Mouse (Mus musculus): ENCODE results near the gene Kmt2e. TPM values are rescaled to one million over a fixed set of nuclear protein-coding genes. Genes with fewer than 3 reads are reported as not detected.
"Not testable (repeated sequence)": the region's sequence is repeated elsewhere in the genome, so short reads cannot be mapped to it uniquely, and the experiment has no call there.

The Kmt2e gene
- polyA plus RNA-seq, 1 experiment = 12.2 TPM

GRCm38 (mm10) chr5:23440572-23440971 is 6.3 kb downstream of the Kmt2e start:
- Histone ChIP-seq H3K4me1 (ENCODE audit: control insufficient read depth, insufficient read depth, insufficient read length, low read length) (peaks cover 3% of the 10 kb centered on the region; the same call in 1 of the 2 replicates), H3K27ac (ENCODE audit: insufficient read depth, low read depth, low read length) (no peak overlapping the region), H3K4me3 (ENCODE audit: low read depth, low read length) (no peak overlapping the region), H3K27me3 (ENCODE audit: control insufficient read depth, insufficient read depth, low read length) (no peaks in the 10 kb centered on the region), H3K36me3 (ENCODE audit: control insufficient read depth, insufficient read depth, low read length) (peaks cover 1% of the 10 kb centered on the region; the same call in 1 of the 2 replicates)
- no peak for TF ChIP-seq CTCF (IDR thresholded peaks at IDR 0.05; ENCODE audit: extremely low read depth, insufficient read length, insufficient replicate concordance, low read depth, low read length)
- no peak for TF ChIP-seq POLR2A (IDR thresholded peaks at IDR 0.05; ENCODE audit: low read depth, low read length)

GRCm38 (mm10) chr5:23441916-23442315 is 7.7 kb downstream of the Kmt2e start:
- Histone ChIP-seq H3K27me3 (ENCODE audit: control insufficient read depth, insufficient read depth, low read length) (no peaks in the 10 kb centered on the region), H3K4me3 (ENCODE audit: low read depth, low read length) (no peak overlapping the region), H3K4me1 (ENCODE audit: control insufficient read depth, insufficient read depth, insufficient read length, low read length) (peaks cover 3% of the 10 kb centered on the region; the same call in 1 of the 2 replicates), H3K27ac (ENCODE audit: insufficient read depth, low read depth, low read length) (no peak overlapping the region), H3K36me3 (ENCODE audit: control insufficient read depth, insufficient read depth, low read length) (peaks cover 2% of the 10 kb centered on the region; the same call in 1 of the 2 replicates)
- 29% methylated on average over 1 of the region's 1 CpGs for WGBS
- TF ChIP-seq POLR2A (IDR thresholded peaks at IDR 0.05; ENCODE audit: low read depth, low read length) (no peak), CTCF (IDR thresholded peaks at IDR 0.05; ENCODE audit: extremely low read depth, insufficient read length, insufficient replicate concordance, low read depth, low read length) (no peak)

- Histone ChIP-seq H3K27ac (ENCODE audit: insufficient read depth, low read depth, low read length) (no peak overlapping the region), H3K27me3 (ENCODE audit: control insufficient read depth, insufficient read depth, low read length) (no peaks in the 10 kb centered on the region), H3K36me3 (ENCODE audit: control insufficient read depth, insufficient read depth, low read length) (peaks cover 2% of the 10 kb centered on the region; the same call in 1 of the 2 replicates), H3K4me1 (ENCODE audit: control insufficient read depth, insufficient read depth, insufficient read length, low read length) (peaks cover 2% of the 10 kb centered on the region; the same call in 1 of the 2 replicates), H3K4me3 (ENCODE audit: low read depth, low read length) (no peak overlapping the region)
- TF ChIP-seq POLR2A (IDR thresholded peaks at IDR 0.05; ENCODE audit: low read depth, low read length) (no peak), CTCF (IDR thresholded peaks at IDR 0.05; ENCODE audit: extremely low read depth, insufficient read length, insufficient replicate concordance, low read depth, low read length) (no peak)
- WGBS = 55% methylated on average over 4 of the region's 4 CpGs
These were observed 10.2 kb downstream of the Kmt2e start for GRCm38 (mm10) chr5:23444411-23444810.

GRCm38 (mm10) chr5:23453561-23453960 is 19.3 kb downstream of the Kmt2e start:
- H3K27ac ChIP-seq (ENCODE audit: insufficient read depth, low read depth, low read length); H3K27me3 ChIP-seq (ENCODE audit: control insufficient read depth, insufficient read depth, low read length); H3K4me1 ChIP-seq (ENCODE audit: control insufficient read depth, insufficient read depth, insufficient read length, low read length); H3K4me3 ChIP-seq (ENCODE audit: low read depth, low read length): not testable (repeated sequence)
- 62% methylated on average over 2 of the region's 2 CpGs for WGBS
- H3K36me3 ChIP-seq (ENCODE audit: control insufficient read depth, insufficient read depth, low read length) = peaks cover 25% of the 10 kb centered on the region

DNA sequence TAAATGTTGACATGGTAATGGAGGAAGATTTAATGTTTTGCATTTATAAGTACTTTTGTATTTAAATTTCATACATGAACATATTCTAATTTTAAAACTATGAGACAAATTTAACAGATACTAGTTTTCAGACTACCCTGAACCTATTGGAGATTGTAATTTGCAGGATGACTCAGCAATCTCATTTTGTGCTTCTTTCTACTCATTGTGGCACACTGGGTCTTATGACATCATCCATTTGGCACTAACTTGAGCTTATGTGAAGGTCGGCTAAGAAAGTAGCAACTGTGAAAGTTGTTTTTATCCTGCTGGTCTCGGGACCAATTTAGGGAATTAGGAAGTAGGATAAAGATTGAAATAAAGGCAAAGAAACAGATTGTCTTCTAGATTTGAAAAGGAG is 27.4 kb downstream of the Kmt2e start:
- Histone ChIP-seq H3K4me3 (ENCODE audit: low read depth, low read length) (no peak overlapping the region), H3K27ac (ENCODE audit: insufficient read depth, low read depth, low read length) (no peak overlapping the region), H3K27me3 (ENCODE audit: control insufficient read depth, insufficient read depth, low read length) (no peaks in the 10 kb centered on the region), H3K36me3 (ENCODE audit: control insufficient read depth, insufficient read depth, low read length) (peaks cover 28% of the 10 kb centered on the region), H3K4me1 (ENCODE audit: control insufficient read depth, insufficient read depth, insufficient read length, low read length) (no peaks in the 10 kb centered on the region)
- TF ChIP-seq POLR2A (IDR thresholded peaks at IDR 0.05; ENCODE audit: low read depth, low read length) (no peak), CTCF (IDR thresholded peaks at IDR 0.05; ENCODE audit: extremely low read depth, insufficient read length, insufficient replicate concordance, low read depth, low read length) (no peak)
- 35% methylated on average over 2 of the region's 2 CpGs for WGBS

GRCm38 (mm10) chr5:23464247-23464646 is 30.0 kb downstream of the Kmt2e start:
- WGBS = 90% methylated on average over 3 of the region's 3 CpGs
- no peak overlapping the region for H3K27ac ChIP-seq (ENCODE audit: insufficient read depth, low read depth, low read length)
- no peak overlapping the region for H3K4me3 ChIP-seq (ENCODE audit: low read depth, low read length)
- no peaks in the 10 kb centered on the region for H3K27me3 ChIP-seq (ENCODE audit: control insufficient read depth, insufficient read depth, low read length)
- no peak for TF ChIP-seq CTCF (IDR thresholded peaks at IDR 0.05; ENCODE audit: extremely low read depth, insufficient read length, insufficient replicate concordance, low read depth, low read length)
- TF ChIP-seq POLR2A (IDR thresholded peaks at IDR 0.05; ENCODE audit: low read depth, low read length) = no peak
- peaks cover 38% of the 10 kb centered on the region for H3K36me3 ChIP-seq (ENCODE audit: control insufficient read depth, insufficient read depth, low read length)
- H3K4me1 ChIP-seq (ENCODE audit: control insufficient read depth, insufficient read depth, insufficient read length, low read length) = no peaks in the 10 kb centered on the region

DNA sequence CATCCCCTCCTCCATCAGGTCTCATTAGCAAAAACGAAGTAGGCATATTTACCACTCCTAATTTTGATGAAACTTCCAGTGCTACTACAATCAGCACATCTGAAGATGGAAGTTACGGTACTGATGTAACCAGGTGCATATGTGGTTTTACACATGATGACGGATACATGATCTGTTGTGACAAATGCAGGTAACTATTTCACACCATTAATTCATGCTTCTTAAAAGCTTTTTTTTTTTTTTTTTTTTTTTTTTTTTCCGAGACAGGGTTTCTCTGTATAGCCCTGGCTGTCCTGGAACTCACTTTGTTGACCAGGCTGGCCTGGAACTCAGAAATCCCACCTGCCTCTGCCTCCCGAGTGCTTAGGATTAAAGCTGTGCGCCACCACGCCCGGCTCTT is 30.5 kb downstream of the Kmt2e start:
- H3K27ac ChIP-seq (ENCODE audit: insufficient read depth, low read depth, low read length) = no peak overlapping the region
- no peaks in the 10 kb centered on the region for H3K27me3 ChIP-seq (ENCODE audit: control insufficient read depth, insufficient read depth, low read length)
- no peak overlapping the region for H3K4me3 ChIP-seq (ENCODE audit: low read depth, low read length)
- no peaks in the 10 kb centered on the region for H3K4me1 ChIP-seq (ENCODE audit: control insufficient read depth, insufficient read depth, insufficient read length, low read length)
- TF ChIP-seq POLR2A (IDR thresholded peaks at IDR 0.05; ENCODE audit: low read depth, low read length) (no peak), CTCF (IDR thresholded peaks at IDR 0.05; ENCODE audit: extremely low read depth, insufficient read length, insufficient replicate concordance, low read depth, low read length) (no peak)
- WGBS = 89% methylated on average over 8 of the region's 8 CpGs
- H3K36me3 ChIP-seq (ENCODE audit: control insufficient read depth, insufficient read depth, low read length) = peaks cover 38% of the 10 kb centered on the region

GRCm38 (mm10) chr5:23466546-23466945 is 32.3 kb downstream of the Kmt2e start:
- no peaks in the 10 kb centered on the region for H3K27me3 ChIP-seq (ENCODE audit: control insufficient read depth, insufficient read depth, low read length)
- H3K36me3 ChIP-seq (ENCODE audit: control insufficient read depth, insufficient read depth, low read length) = peaks cover 37% of the 10 kb centered on the region
- no peak overlapping the region for H3K27ac ChIP-seq (ENCODE audit: insufficient read depth, low read depth, low read length)
- no peak overlapping the region for H3K4me3 ChIP-seq (ENCODE audit: low read depth, low read length)
- no peaks in the 10 kb centered on the region for H3K4me1 ChIP-seq (ENCODE audit: control insufficient read depth, insufficient read depth, insufficient read length, low read length)
- TF ChIP-seq POLR2A (IDR thresholded peaks at IDR 0.05; ENCODE audit: low read depth, low read length) (no peak), CTCF (IDR thresholded peaks at IDR 0.05; ENCODE audit: extremely low read depth, insufficient read length, insufficient replicate concordance, low read depth, low read length) (no peak)
- WGBS = 85% methylated on average over 4 of the region's 4 CpGs
